Mouse (Mus musculus): ENCODE data around the gene B020011L13Rik. TPM values are rescaled to one million over a fixed set of nuclear protein-coding genes. Genes with fewer than 3 reads are reported as not detected.
"Not testable (repeated sequence)": the region's sequence is repeated elsewhere in the genome, so short reads cannot be mapped to it uniquely, and the experiment has no call there.

The B020011L13Rik gene
- polyA plus RNA-seq (2012; ENCODE audit: insufficient read depth, insufficient read length, missing spikeins): not detected in 2 replicates

DNA sequence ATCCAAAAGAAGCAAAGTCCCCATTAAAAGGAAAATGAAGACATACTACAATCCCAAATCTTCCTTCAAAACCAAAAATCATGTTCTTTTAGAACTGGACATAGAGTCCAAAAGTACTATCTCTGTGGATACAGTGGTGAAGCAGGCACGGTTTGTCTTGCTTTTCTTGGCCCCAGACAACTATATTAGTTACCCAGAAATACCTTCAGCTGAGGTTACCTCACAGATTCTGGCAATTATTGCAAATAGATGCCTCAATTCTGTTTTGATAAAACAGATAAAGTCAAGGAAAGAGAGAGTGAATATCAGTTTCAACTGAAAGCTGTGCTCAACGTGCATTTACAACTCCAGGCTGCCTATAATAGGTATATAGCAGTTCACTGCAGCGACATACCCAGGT lies at the start of gene B020011L13Rik:
Gene B020011L13Rik (plus strand): TSS at position 301 of the 400 bp plus-strand sequence.
- H3K4me1 ChIP-seq (ENCODE audit: control insufficient read depth, insufficient read depth, low read length); H3K27ac ChIP-seq (ENCODE audit: insufficient read depth, low read depth, low read length); H3K4me3 ChIP-seq (ENCODE audit: insufficient read depth, low read length): not testable (repeated sequence)

GRCm38 (mm10) chr1:117816271-117816670 lies 35.3 kb downstream of the B020011L13Rik start:
- not testable (repeated sequence) for H3K4me3 ChIP-seq (ENCODE audit: insufficient read depth, low read length); H3K27ac ChIP-seq (ENCODE audit: insufficient read depth, low read depth, low read length); H3K4me1 ChIP-seq (ENCODE audit: control insufficient read depth, insufficient read depth, low read length)

DNA sequence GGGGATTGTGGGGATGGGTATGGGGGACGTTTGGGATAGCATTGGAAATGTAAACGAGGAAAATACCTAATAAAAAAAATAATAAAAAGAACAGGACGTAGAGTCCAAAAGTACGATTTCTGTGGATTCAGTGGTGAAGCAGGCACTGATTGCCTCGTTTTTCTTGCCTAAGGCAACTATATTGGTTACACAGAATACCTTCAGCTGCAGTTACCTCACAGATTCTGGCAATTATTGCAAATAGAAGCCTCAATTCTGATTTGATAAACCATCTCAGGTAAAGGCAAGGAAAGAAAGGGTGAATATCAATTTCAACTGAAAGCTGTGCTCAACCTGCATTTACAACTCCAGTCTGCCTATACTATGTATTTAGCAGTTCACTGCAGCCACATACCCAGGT lies 48.8 kb downstream of the B020011L13Rik start, which contains the start of gene Gm28360:
Gene Gm28360 (plus strand): TSS at position 301 of the 400 bp plus-strand sequence.
- not testable (repeated sequence) for H3K4me1 ChIP-seq (ENCODE audit: control insufficient read depth, insufficient read depth, low read length); H3K27ac ChIP-seq (ENCODE audit: insufficient read depth, low read depth, low read length); H3K4me3 ChIP-seq (ENCODE audit: insufficient read depth, low read length)

DNA sequence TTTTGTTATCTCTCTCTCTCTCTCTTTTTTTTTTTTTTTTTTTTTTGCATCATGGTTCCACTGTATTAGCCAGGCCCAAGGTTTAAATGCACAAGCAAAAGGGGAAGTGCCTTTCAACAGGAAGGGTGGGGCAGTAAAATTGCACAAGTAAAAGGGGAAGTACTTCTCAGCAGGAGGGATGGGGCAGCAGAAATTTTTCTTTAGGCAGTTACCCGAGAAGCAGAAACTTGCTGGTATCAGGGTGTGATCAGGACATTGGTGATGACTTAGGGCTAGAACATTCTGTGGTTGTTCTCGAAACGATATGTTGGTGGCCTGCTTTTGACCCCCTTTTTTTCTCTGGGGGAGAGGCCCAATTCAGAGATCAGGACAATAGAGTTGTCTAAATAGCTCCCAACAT lies 70.8 kb downstream of the B020011L13Rik start:
- H3K4me1 ChIP-seq (ENCODE audit: control insufficient read depth, insufficient read depth, low read length); H3K4me3 ChIP-seq (ENCODE audit: insufficient read depth, low read length); H3K27ac ChIP-seq (ENCODE audit: insufficient read depth, low read depth, low read length): not testable (repeated sequence)

Other genes with a start within 250 kb of the B020011L13Rik start
- gene Gm28363, start 84.0 kb upstream of the B020011L13Rik start, polyA plus RNA-seq (2012; ENCODE audit: insufficient read depth, insufficient read length, missing spikeins): not detected in 2 replicates
- not detected in 2 replicates for gene Gm28360, start 48.9 kb downstream of the B020011L13Rik start, polyA plus RNA-seq (2012; ENCODE audit: insufficient read depth, insufficient read length, missing spikeins)
- gene Gm28168, start 146.9 kb downstream of the B020011L13Rik start, polyA plus RNA-seq (2012; ENCODE audit: insufficient read depth, insufficient read length, missing spikeins): not detected in 2 replicates
- not detected in 2 replicates for gene Gm7145, start 184.8 kb downstream of the B020011L13Rik start, polyA plus RNA-seq (2012; ENCODE audit: insufficient read depth, insufficient read length, missing spikeins)

All from bone marrow macrophage, adult 2 months (primary cell).